Mouse (Mus musculus) mature B cell (primary cell): ENCODE results near the gene Fbxo34.

Source experiments
- in situ Hi-C: fragments of 300-500 bp; cut with MboI; formaldehyde crosslinking; loops from 2 replicates; pipeline ENCODE4 v1.14.3; 2019

The Fbxo34 gene

GRCm38 (mm10) chr14:47472743-47473546 lies 22.7 kb downstream of the Fbxo34 start:
- in situ Hi-C loops = no loop called here

DNA sequence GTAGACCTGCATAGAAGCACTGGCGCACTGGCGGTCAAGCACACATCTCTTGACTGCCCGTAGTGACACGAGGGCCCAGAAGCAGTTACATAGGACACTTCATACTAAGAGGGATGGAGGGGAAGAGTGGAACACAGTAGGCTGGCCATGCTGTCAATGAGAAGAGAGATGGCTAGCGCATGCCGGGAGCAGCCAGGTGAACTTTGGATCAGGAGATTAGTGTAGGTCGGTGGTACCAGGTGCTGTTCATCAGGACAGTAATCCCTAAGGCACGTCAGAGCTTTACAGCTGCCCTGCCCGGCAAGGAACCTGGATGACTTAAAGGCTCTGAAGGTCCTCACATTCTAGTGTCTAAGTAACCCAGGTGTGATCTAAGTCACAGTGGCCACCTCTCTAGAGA lies 23.7 kb downstream of the Fbxo34 start:
- in situ Hi-C loops = no loop called here

DNA sequence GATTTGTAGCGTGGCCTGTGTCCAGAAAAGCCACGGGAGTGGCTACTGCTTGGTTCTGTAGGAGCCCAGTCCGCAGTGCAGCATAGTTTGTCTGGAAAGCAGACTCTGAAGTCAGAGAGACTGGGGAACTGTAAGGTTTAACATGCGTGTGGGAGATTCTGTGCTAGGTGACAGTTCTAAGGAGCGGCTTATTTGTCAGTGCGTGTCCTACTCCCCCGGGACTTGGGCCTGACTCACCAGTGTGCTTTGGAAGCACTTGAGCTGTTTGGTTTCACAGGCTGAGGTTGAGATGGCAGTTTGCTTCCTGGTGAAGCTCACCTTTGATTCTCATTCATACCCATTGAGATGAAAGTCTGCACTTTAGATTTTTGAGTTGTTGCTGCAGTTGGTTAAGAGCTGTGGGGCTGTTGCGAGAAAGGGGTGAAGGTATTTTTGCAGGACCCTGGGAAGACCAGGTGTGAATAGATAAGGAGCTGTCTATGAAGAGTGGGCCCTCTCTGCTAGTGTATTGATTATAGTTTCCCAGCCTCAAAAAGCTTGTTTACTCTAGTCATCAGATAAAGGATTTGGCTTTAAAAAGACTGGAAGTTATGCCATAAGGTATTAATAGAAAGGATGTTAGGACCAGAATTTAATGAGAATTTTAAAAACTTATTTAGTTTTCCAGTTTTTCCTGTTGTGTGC lies 24.5 kb downstream of the Fbxo34 start:
- in situ Hi-C loops = no loop called here

DNA sequence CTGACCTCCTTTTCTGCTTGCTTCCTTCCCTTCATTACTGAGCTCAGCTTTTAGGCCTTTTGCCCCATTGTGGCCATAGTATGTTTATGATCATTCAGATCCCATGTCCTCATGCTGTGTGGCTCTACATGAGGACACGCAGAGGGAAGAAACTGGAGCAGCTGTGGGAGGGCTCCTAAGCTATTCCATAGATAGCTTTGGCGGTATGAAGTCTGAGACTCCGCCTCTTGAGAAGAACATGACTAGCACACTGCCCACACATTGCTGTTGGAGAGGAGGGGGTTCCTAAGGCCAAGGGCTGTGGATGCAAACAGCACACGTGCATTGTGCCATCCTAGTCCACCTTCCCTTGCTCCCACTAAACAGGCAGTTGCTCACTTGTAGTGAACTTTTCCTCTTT lies 26.0 kb downstream of the Fbxo34 start:
- in situ Hi-C loops = no loop called here

- in situ Hi-C loops = no loop called here
These were observed 27.5 kb downstream of the Fbxo34 start for GRCm38 (mm10) chr14:47477711-47478110.

DNA sequence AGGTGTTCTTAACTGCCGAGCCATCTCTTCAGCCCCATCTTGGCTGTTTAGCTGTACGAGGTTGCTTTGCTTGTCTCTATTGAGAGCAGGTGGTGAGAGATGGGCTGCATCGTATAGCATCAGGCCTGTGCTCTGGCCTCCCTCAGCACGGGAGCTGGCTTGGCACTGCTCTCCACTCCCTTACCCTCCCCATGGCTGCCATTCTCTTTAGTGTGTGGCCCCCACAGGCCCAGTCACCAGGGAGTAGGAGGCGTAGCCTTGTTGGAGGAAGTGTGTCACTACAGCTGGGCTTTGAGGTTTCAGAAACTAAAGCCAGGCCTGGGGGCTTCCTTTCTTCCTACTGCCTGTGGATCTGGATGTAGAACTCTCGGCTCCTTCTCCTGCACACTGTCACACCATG lies 32.0 kb downstream of the Fbxo34 start:
- in situ Hi-C loops = no loop called here

- in situ Hi-C loops = no loop called here
These were observed 32.9 kb downstream of the Fbxo34 start for GRCm38 (mm10) chr14:47483099-47483498.

DNA sequence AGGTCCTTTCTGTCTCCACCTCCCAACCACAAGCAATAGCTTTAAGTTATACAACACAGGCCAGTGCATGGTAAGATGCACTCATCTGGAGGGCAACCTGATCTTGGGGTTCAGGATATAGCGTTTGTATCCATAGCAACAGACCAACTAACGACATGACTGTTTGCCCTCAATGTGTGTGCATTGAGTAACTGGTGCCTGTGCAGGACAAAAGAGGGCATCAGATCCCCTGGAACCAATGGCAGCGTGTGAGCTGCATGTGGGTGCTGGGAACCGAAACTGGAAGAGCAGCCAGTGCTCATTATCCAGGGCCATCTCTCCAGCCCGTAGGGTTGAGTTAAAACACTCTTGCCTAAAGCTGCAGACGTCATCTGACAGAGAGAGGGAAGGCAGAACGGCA lies 38.5 kb downstream of the Fbxo34 start:
- in situ Hi-C loops = no loop called here

DNA sequence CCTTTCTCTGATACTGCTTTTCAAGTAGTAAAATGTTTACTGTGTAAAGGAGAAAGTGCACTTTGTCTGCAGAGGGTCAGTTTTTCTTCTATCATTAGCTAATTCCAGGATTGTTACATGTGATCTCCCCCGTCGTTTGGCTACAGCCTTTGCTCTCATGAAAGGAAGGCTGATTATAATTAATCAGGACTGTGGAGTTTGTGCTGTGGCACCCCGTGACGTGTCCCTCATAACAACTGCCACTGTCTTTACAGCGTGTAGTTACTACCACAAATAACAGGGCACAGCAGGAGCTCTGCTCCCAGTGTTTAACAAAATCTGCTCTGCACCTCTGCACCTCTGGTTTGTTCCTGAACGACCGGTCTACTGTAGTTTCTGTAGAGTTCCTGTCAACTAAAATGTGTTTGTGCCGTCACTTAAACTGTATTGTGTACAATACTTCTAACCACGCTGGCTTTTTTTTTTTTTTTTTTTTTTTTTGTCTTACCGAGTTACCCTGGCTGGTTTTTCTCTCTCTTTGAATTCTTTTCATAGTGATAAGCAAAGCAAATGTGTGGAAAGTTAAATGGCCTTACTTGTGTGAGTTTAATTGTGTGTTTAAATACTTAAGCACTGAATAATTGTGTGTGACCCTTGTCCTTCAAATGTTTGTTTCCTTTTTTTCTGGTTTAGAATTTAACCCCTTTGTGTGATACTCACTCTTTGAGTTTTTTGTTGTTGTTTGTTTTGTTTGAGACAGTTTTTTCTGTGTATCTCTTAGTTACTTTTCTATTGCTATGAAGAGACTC lies 39.3 kb downstream of the Fbxo34 start:
- in situ Hi-C loops = no loop called here

DNA sequence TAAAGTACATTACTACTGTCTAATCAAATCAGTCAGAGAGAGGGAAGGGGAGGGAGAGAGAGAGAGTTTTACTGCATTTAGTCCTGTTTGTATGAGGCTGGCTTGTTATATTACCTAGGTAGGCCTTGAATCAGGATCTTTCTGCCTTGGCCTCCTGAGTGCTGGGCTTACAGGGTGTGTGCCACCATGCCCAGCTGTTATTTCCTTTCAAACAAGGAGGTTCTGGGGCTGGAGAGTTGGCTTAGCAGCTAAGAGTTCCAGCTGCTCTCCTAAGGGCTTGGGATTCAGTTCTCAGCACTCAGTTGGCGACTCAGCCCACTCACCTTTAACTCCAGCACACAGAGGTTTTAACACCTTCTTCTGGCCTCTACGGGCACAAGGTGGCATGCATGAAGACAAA lies 40.5 kb downstream of the Fbxo34 start:
- in situ Hi-C loops = no loop called here

- in situ Hi-C loops = no loop called here
These were observed 43.6 kb downstream of the Fbxo34 start for GRCm38 (mm10) chr14:47493592-47494361.

DNA sequence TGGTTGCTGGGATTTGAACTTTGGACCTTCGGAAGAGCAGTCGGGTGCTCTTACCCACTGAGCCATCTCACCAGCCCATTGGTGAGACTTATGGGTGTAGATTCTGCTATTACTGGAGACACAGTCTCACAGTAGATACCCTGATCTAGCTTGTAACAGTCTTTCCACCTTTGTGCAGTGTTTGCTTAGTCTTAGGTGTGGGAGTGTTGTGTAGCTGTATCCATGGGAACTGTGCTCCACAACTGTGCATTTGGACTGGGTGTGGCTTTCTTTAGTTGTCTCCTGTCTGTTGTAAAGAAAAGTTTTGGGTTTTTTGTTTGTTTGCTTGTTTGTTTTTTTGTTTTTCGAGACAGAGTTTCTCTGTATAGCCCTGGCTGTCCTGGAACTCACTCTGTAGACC lies 45.7 kb downstream of the Fbxo34 start:
- in situ Hi-C loops = no loop called here

- in situ Hi-C loops = no loop called here
These were observed 46.9 kb downstream of the Fbxo34 start for GRCm38 (mm10) chr14:47497166-47497565.

- in situ Hi-C loops = no loop called here
These were observed 48.4 kb downstream of the Fbxo34 start for GRCm38 (mm10) chr14:47498632-47499031.

- in situ Hi-C loops = no loop called here
These were observed 53.8 kb downstream of the Fbxo34 start for GRCm38 (mm10) chr14:47504036-47504435.

DNA sequence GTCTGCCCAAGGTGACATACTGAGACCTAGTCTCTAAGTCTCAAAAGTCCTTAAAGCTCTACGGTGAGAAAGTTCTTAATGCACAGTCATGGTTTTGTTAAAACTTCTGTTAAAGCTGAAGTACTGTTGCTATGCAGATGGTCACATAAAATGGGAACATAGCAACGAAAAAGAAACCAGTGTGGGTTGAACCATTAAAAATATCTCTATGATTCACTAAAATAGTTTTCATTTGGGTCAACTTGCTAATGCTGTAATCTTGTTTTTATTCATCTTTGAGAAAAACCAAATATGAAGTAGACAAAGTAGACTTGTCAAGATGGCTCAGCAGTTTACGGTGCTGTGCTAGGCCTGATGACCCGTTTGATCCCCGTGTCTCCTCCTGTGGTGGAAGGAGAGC lies 56.5 kb downstream of the Fbxo34 start:
- in situ Hi-C loops = no loop called here

DNA sequence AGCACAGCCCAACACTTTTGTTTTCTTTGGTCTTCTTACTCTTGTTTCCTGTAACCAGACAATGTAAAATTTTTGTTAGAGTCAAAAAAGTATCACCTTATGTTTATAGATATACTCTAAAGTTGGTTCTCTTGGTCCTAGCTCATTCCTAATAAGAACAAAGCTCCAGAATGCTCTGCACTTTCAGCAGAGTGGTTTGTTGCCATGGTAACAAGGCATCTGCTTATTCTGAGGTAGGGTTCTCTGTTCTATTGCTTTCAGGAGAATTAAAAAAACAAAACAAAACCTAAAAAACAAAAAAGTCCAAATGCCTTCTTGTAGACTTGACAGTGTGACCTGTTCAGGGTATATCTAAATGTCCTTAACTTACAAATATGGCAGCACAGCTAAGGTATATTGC lies 57.8 kb downstream of the Fbxo34 start:
- in situ Hi-C loops = no loop called here

DNA sequence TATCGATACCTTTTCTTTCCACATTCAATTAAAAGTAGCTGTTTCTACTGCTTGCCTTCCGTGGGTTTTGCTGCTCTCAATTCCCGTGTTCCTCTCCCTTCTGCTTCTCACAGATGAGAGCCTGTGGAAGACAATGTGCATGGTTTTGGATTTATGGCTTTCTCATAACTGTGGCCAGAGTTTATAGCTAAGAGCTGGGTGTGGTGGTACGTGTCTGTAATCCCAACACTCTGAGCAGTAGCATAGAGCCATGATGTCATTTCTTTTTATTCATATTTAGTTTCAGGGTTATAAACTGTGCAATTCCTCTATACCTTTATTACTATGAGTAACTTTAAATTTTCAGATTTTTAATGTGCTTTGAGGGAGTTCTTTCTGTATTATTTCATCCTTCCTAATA lies 60.0 kb downstream of the Fbxo34 start:
- in situ Hi-C loops = no loop called here

DNA sequence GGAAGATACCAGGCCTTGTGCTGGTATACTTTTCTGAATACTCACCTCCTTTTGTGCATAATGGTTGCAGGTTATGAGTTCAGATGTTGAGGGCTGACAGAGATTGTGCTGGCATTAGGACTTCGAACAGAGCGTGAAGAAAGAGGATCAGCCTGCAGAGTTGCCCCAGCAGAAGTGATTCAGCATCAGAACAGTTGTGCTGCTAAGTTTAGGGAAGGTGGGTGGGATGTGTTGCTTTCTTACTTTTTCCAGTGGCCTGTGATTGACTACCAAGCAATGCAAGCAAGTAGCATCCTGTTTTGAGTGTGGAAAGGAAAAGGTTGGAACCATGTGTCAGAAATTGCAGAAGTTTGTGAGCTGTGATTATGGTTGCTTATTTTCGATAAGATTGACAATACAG lies 63.4 kb downstream of the Fbxo34 start:
- in situ Hi-C loops = no loop called here

DNA sequence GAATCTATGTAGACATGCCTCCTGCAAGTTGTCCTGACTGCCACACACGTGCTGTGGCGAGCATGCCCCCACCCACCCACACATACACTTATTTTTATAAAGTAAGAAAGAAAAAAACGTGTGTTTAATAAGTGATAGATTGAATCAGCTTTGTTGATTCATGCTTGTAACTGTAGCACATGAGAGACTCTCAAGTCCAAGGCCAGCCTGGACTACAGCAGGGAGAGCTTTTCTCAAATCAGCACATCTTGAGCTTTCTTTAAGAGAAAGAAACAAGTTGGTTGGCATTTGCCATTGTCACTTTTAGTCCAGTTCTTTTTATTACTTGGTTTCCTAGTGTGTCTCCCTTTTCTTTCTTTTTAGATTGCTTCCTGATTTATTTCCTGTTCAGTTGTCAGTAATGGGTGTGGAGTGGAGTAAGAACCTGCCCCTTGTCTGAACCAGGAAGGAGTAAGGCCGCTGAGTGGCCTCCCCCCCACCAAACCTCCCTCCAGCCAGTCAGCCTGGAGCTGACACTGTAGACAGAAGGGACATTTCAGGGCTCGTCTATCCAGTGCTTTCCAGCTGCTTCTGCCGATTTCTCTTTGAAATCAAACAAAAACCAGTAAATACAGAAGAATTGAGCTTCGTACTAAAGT lies 64.7 kb downstream of the Fbxo34 start:
- in situ Hi-C loops = no loop called here

DNA sequence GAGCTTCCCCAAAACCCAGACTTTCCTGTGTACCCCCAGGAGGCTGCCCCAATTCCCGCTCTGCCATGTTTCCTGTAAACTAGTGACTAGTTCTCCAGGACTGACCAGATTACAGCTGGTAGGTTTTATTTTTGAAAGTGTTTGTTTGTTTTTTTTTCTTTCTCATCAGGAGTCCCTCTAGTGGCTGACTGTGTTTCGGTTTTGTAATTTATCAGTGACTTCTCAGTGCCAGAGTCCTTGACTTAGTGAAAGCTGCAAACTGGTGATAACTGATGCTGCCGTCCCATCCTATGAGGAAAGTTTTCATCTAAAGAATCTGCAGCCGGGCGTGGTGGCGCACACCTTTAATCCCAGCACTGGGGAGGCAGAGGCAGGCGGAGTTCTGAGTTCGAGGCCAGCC lies 65.4 kb downstream of the Fbxo34 start:
- in situ Hi-C loops = no loop called here

GRCm38 (mm10) chr14:47516755-47517154 lies 66.5 kb downstream of the Fbxo34 start:
- in situ Hi-C loops = no loop called here
